Comparison of ENCODE assay signal across 9 mouse cellular contexts in the genomic region with DNA sequence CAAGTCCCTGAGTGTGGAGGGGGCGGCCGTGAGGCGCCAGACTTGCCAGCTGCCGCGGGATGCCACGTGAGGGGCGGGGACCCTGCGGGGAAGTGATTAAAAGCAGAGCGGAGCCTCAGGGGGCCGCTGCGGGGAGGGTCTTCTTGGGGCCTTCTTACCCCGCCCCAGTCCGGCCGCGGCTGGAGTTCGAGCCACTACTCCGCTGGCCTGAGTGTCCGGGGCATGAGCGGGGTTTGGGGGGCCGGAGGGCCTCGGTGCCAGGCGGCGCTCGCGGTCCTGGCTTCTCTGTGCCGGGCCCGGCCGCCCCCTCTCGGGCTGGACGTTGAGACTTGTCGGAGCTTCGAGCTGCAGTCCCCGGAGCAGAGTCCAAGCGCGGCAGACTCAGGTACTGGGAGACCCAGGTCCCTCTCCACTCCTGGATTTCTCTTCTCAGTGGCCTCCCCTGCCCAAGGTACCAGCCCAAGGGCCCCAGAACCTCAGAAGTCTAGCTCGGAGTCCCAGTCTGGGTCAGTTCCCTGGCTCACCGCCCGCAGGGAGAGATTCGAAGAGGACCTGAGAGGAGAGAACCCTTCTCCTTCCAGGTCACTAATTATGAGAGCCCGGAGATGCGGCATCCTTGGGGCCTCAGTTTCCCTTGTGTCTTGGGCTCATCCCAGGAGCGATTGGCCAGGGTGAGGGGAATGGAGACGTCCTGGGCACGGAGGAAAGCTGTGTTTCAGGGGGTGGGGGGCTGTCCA. TPM values are rescaled to one million over a fixed set of nuclear protein-coding genes. Genes with fewer than 3 reads are reported as not detected.
A peak's percentile ranks its signal among the peaks of the same experiment; 100 is the strongest.
DNase-seq lines count a peak whose midpoint lies in the region; ATAC-seq lines count a peak whose summit lies in the region.
"Had no signal": no experiment of that assay in that cellular context is flagged by ENCODE, and none has a peak within 500 bp of the region (broad histone marks: within the 10 kb centered on the region; RNA-seq: fewer than 3 reads in every experiment).

Gene Syt6 (plus strand): TSS at position 76 of the 737 bp plus-strand sequence.

- peak within 1 kb of the TSS; percentile 46 for H3K4me3 ChIP-seq in hindbrain, embryonic 11.5 days (ENCODE audit: low read depth, low read length)
- H3K4me3 ChIP-seq in liver, embryonic 16.5 days (ENCODE audit: low read depth, low read length), result peak within 1 kb of the TSS; percentile 48
- H3K4me3 ChIP-seq: erythroblast, embryonic 14.5 days had no signal

- WGBS in hindbrain, embryonic 11.5 days, result 1% methylated on average over 43 of the region's 44 CpGs
- WGBS in liver, embryonic 16.5 days (ENCODE audit: insufficient replicate concordance), result 2% methylated on average over 44 of the region's 44 CpGs

- DNase-seq in embryo, embryonic 10.5 days (ENCODE audit: low spot score), result peak; percentile 29
- DNase-seq in embryo, embryonic 10 days (ENCODE audit: low spot score), result no peak
- DNase-seq in right cerebral cortex, postnatal 10 days (ENCODE audit: low spot score in 2 of 2), result peak; percentile 50 to 54
- DNase-seq in right cerebral cortex, postnatal 36 days (ENCODE audit: low spot score in 2 of 2), result no peak
- DNase-seq in hindbrain, embryonic 11.5 days (ENCODE audit: low spot score), result peak; percentile 55
- DNase-seq in layer of hippocampus, adult 9-11 months, result no peak

- no peaks in the 10 kb centered on the region for H3K9me3 ChIP-seq in hindbrain, embryonic 11.5 days (ENCODE audit: control insufficient read depth, low read length)
- no peaks in the 10 kb centered on the region for H3K9me3 ChIP-seq in liver, embryonic 16.5 days (replicated peaks; ENCODE audit: control insufficient read depth, low read length)

- H3K4me2 ChIP-seq in hindbrain, embryonic 11.5 days (replicated peaks; ENCODE audit: low read depth, low read length), result peak within 1 kb of the TSS; percentile 97
- H3K4me2 ChIP-seq in liver, embryonic 16.5 days (ENCODE audit: low read depth, low read length), result peak within 1 kb of the TSS; percentile 53

- no peaks in the 10 kb centered on the region for H3K36me3 ChIP-seq in hindbrain, embryonic 11.5 days (ENCODE audit: control insufficient read depth, insufficient read depth, low read length)
- no peaks in the 10 kb centered on the region for H3K36me3 ChIP-seq in liver, embryonic 16.5 days (ENCODE audit: control insufficient read depth, insufficient read depth)

- H3K9ac ChIP-seq in hindbrain, embryonic 11.5 days (ENCODE audit: low read depth, low read length), result peak within 1 kb of the TSS; percentile 63
- H3K9ac ChIP-seq in liver, embryonic 16.5 days (ENCODE audit: low read depth, low read length), result no peak within 1 kb of the TSS

- peak; percentile 45; the same call in 1 of the 2 replicates for ATAC-seq in hindbrain, embryonic 11.5 days (ENCODE audit: low FRiP score)
- ATAC-seq in liver, embryonic 16.5 days (ENCODE audit: low read depth), result no peak
- no peak for ATAC-seq in megakaryocyte, adult 5-6 weeks (ENCODE audit: poor library complexity, severe bottlenecking)

- peaks cover 14% of the 10 kb centered on the region for H3K4me1 ChIP-seq in hindbrain, embryonic 11.5 days (replicated peaks; ENCODE audit: control insufficient read depth, insufficient read depth, low read length)
- H3K4me1 ChIP-seq in liver, embryonic 16.5 days (ENCODE audit: control insufficient read depth, low read depth, low read length), result no peaks in the 10 kb centered on the region; the same call in 1 of the 2 replicates

- H3K27ac ChIP-seq in hindbrain, embryonic 11.5 days (ENCODE audit: low read depth, low read length), result no peak within 1 kb of the TSS
- no peak within 1 kb of the TSS for H3K27ac ChIP-seq in liver, embryonic 16.5 days (ENCODE audit: low read length)

- peaks cover 53% of the 10 kb centered on the region for H3K27me3 ChIP-seq in hindbrain, embryonic 11.5 days (ENCODE audit: control insufficient read depth, insufficient read depth, low read length)
- peaks cover 59% of the 10 kb centered on the region for H3K27me3 ChIP-seq in liver, embryonic 16.5 days (ENCODE audit: control insufficient read depth, insufficient read depth, low read depth, low read length)

RNA-seq across cellular contexts. Expression of gene Syt6, which starts in this region (rescaled TPM):
- polyA plus RNA-seq in hindbrain, embryonic 11.5 days (2014; fragmentation: Nextera tagmentation; extraction: Ambion mirVana), result 2.7 and 3.1 TPM in 2 replicates
- 0.02 TPM in 1 of 2 replicates, not detected in the other for polyA plus RNA-seq in liver, embryonic 16.5 days (2015; fragmentation: Nextera tagmentation; extraction: Ambion mirVana)
- total RNA-seq in megakaryocyte, adult 5-6 weeks (2015), result not detected in 2 replicates
- 0.20 TPM in 1 of 2 replicates, not detected in the other for total RNA-seq in megakaryocyte, adult 5-6 weeks (2017)
- polyA plus RNA-seq: erythroblast, embryonic 14.5 days had no signal

Comparison
In these comparisons a context has a peak if more than half of its experiments do, and no peak if none do; other contexts are left out.
1. DNase-seq: peak in embryo, embryonic 10.5 days (single experiment), right cerebral cortex, postnatal 10 days (2 of 2) and hindbrain, embryonic 11.5 days (single experiment); none in embryo, embryonic 10 days (single experiment), right cerebral cortex, postnatal 36 days (0 of 2) and layer of hippocampus, adult 9-11 months (single experiment).